Mouse (Mus musculus) E14TG2a.4 (cell line): ENCODE measurements at regions not wholly inside any gene's neighbourhood (a gene's known extent, or its start where the extent isn't known, plus 50 kb on each side); places are given as distances from the start of the nearest gene placed in this dataset.

ENCODE experiments used
- CTCF ChIP-seq: conservative IDR thresholded peaks from 2 replicates; pipeline ENCODE4 v1.5.1; 2014; ENCODE audit warnings: low read length
- NANOG ChIP-seq: IDR thresholded peaks from 2 replicates; pipeline ENCODE4 v1.6.1; 2014; ENCODE audit warnings: borderline replicate concordance, low read length, mixed read lengths
- POU5F1 ChIP-seq: IDR thresholded peaks from 2 replicates; pipeline ENCODE4 v1.6.1; 2014; ENCODE audit warnings: low read length, borderline replicate concordance

GRCm38 (mm10) chr14:106217681-106218080, 111.7 kb downstream of the Trim52 start:
- TF ChIP-seq CTCF (no peak), NANOG (no peak), POU5F1 (no peak)
